Mouse (Mus musculus) retina, embryonic 14.5 days (tissue): ENCODE measurements around the gene Nadk2.
A peak's percentile ranks its signal among the peaks of the same experiment; 100 is the strongest.

Source experiments
- DNase-seq: peaks from one replicate; pipeline ENCODE4 v3.0.0-alpha.2; 2015; ENCODE audit warnings: low spot score

Gene Nadk2

GRCm38 (mm10) chr15:9131499-9131888 is 60.4 kb downstream of the Nadk2 start:
- DNase-seq: no peak

- no peak for DNase-seq
These were observed 61.8 kb downstream of the Nadk2 start for GRCm38 (mm10) chr15:9132693-9133443.

GRCm38 (mm10) chr15:9134891-9135507 is 63.9 kb downstream of the Nadk2 start:
- DNase-seq: no peak

- peak; percentile 5 for DNase-seq
These were observed 68.4 kb downstream of the Nadk2 start for GRCm38 (mm10) chr15:9139447-9139846.

GRCm38 (mm10) chr15:9140252-9140680 is 69.2 kb downstream of the Nadk2 start, which contains the start of gene Lmbrd2:
Gene Lmbrd2 (plus strand): TSS chr15:9140550.
- peak; percentile 97 for DNase-seq

GRCm38 (mm10) chr15:9140684-9141171 is 69.7 kb downstream of the Nadk2 start:
- DNase-seq: peak; percentile 53

- no peak for DNase-seq
These were observed 84.3 kb downstream of the Nadk2 start, which contains the start of gene Skp2 for GRCm38 (mm10) chr15:9155325-9155724. Gene Skp2 (minus strand): TSS chr15:9155425.
